Mouse (Mus musculus): ENCODE measurements around the gene Mrps14. TPM values are rescaled to one million over a fixed set of nuclear protein-coding genes. Genes with fewer than 3 reads are reported as not detected.

Mrps14 gene
- polyA plus RNA-seq, 1 experiment = 72.2 TPM

DNA sequence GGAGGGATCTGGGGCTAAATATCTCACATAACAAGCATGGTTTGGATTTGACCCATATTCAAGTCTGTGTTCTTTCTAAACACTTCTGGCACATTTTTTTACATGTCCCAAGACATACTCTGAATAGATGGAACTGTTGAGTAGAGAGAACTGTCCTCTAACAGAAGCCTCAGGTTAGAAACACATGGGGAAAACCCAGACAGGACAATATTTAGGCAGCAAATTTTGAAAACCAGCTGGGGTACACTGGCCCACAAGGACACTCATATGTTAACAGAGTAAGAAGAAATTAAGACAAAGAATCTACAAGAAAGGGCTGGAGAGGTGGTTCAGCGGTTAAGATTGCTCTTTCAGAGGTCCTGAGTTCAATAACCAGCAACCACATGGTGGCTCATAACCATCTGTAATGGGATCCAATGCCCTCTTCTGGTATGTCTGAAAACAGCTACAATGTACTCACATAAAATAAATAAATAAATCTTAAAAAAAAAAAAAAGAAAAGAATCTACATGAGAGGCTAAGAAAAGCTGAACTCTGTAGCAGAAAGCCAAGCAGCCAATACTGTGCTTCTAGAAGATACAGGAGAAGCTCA, 43.9 kb downstream of the Mrps14 start:
- H3K4me2 ChIP-seq (ENCODE audit: low read depth) = no peak overlapping the region
- TF ChIP-seq E2F4 (IDR thresholded peaks at IDR 0.05; ENCODE audit: insufficient read depth) = no peak
- TF ChIP-seq USF1 (IDR thresholded peaks at IDR 0.05; ENCODE audit: low read depth) = no peak
- TF ChIP-seq SRF (IDR thresholded peaks at IDR 0.05; ENCODE audit: control insufficient read depth, insufficient read length, low read depth) = no peak
- no peak for TF ChIP-seq MYOG (IDR thresholded peaks at IDR 0.05; ENCODE audit: control insufficient read depth in 1 of 3, insufficient read depth in 1 of 3, insufficient read length in 2 of 3, low read depth in 2 of 3)
- no peak overlapping the region for H3ac ChIP-seq (ENCODE audit: control insufficient read depth, insufficient read length)
- H3K27me3 ChIP-seq (ENCODE audit: control insufficient read depth, insufficient read depth, insufficient read length) = no peaks in the 10 kb centered on the region
- no peaks in the 10 kb centered on the region for H3K36me3 ChIP-seq (ENCODE audit: control insufficient read depth, insufficient read depth)
- H3K79me2 ChIP-seq (ENCODE audit: control insufficient read depth, insufficient read depth) = no peaks in the 10 kb centered on the region
- H3K4me3 ChIP-seq = no peak overlapping the region

DNA sequence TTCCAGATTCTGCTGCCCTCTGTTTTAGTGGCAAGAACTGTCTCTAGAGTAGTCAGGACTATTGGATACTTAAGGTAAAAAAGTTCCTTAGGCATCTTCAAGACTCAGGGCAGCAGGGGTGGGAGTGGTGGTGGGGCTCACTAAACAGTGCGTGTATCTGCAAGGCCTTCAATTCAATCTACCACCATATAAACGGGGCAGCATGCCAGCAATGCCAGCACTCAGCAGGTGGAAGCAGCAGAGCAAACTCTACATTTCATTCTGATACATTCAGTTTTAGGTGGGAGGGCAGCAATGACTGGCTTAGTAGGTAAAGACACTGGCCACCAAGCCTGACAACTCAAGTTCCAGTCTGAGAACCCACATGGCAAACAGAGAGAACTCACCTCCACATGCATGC, 45.1 kb downstream of the Mrps14 start:
- Histone ChIP-seq H3K4me3 (no peak overlapping the region), H3K27me3 (ENCODE audit: control insufficient read depth, insufficient read depth, insufficient read length) (no peaks in the 10 kb centered on the region), H3ac (ENCODE audit: control insufficient read depth, insufficient read length) (no peak overlapping the region), H3K4me2 (ENCODE audit: low read depth) (no peak overlapping the region), H3K36me3 (ENCODE audit: control insufficient read depth, insufficient read depth) (no peaks in the 10 kb centered on the region), H3K79me2 (ENCODE audit: control insufficient read depth, insufficient read depth) (no peaks in the 10 kb centered on the region)
- no peak for TF ChIP-seq CEBPB (IDR thresholded peaks at IDR 0.05; ENCODE audit: insufficient read depth, poor library complexity, severe bottlenecking)
- TF ChIP-seq REST (IDR thresholded peaks at IDR 0.05; ENCODE audit: insufficient read depth, insufficient read length) = no peak
- no peak for TF ChIP-seq POLR2A (IDR thresholded peaks at IDR 0.05; ENCODE audit: insufficient read length, low read depth)
- TF ChIP-seq MYOG (IDR thresholded peaks at IDR 0.05; ENCODE audit: control insufficient read depth in 1 of 3, insufficient read depth in 1 of 3, insufficient read length in 2 of 3, low read depth in 2 of 3) = no peak
- no peak for TF ChIP-seq POLR2AphosphoS2 (IDR thresholded peaks at IDR 0.05; ENCODE audit: insufficient read length, low read depth)
- no peak for TF ChIP-seq TCF12 (IDR thresholded peaks at IDR 0.05; ENCODE audit: insufficient read depth, poor library complexity, severe bottlenecking)
- TF ChIP-seq TCF3 (IDR thresholded peaks at IDR 0.05; ENCODE audit: insufficient read length, low read depth) = no peak
- TF ChIP-seq USF1 (IDR thresholded peaks at IDR 0.05; ENCODE audit: low read depth) = no peak
- TF ChIP-seq MAX (IDR thresholded peaks at IDR 0.05; ENCODE audit: low read depth) = no peak

DNA sequence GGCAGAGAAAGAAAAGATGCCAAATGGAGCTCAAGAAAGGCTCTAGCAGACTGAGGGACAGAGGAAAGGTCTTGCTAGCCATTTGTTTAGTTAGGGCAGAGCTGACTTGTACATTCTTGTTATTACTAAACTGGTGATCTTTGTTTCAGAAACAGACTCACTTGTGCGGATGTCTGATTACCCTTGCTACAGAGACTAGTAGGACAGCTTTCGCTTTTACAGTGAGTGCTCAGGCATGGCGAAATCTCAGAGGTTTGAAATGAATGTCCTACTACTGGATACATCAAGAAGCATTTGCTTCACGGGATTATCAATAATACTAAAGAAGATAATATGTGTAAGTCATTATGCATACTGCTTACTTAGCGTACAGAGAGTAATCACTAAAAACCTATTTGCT, 49.7 kb downstream of the Mrps14 start:
- no peaks in the 10 kb centered on the region for H3K79me2 ChIP-seq (ENCODE audit: control insufficient read depth, insufficient read depth)
- H3K36me3 ChIP-seq (ENCODE audit: control insufficient read depth, insufficient read depth) = no peaks in the 10 kb centered on the region
- H3ac ChIP-seq (ENCODE audit: control insufficient read depth, insufficient read length) = no peak overlapping the region
- no peak for TF ChIP-seq POLR2A (IDR thresholded peaks at IDR 0.05; ENCODE audit: insufficient read length, low read depth)
- TF ChIP-seq CEBPB (IDR thresholded peaks at IDR 0.05; ENCODE audit: insufficient read depth, poor library complexity, severe bottlenecking) = no peak
- TF ChIP-seq USF1 (IDR thresholded peaks at IDR 0.05; ENCODE audit: low read depth) = no peak
- no peak for TF ChIP-seq E2F4 (IDR thresholded peaks at IDR 0.05; ENCODE audit: insufficient read depth)
- H3K4me2 ChIP-seq (ENCODE audit: low read depth) = no peak overlapping the region
- no peaks in the 10 kb centered on the region for H3K27me3 ChIP-seq (ENCODE audit: control insufficient read depth, insufficient read depth, insufficient read length)
- H3K4me3 ChIP-seq = no peak overlapping the region

DNA sequence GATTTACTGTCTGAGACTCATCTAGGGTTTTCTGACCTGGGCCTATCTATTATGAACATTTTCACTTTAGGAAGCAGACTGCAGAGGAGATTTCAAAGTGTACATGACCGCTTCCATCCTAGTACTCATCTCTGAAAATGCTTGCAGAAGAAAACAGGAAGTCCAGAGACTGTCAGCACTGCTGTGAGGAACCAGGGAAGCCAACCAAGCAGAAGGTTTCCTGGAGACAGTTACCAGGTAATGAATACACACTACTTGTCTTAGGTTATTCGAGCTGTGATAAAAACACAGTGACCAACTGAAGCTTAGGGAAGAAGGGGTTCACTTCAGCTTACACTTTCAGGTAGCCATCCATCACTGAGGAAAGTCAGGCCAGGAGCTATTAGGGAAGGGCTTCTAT, 50.9 kb downstream of the Mrps14 start:
- Histone ChIP-seq H3K36me3 (ENCODE audit: control insufficient read depth, insufficient read depth) (no peaks in the 10 kb centered on the region), H3K4me3 (no peak overlapping the region), H3ac (ENCODE audit: control insufficient read depth, insufficient read length) (no peak overlapping the region), H3K4me2 (ENCODE audit: low read depth) (no peak overlapping the region), H3K79me2 (ENCODE audit: control insufficient read depth, insufficient read depth) (no peaks in the 10 kb centered on the region), H3K27me3 (ENCODE audit: control insufficient read depth, insufficient read depth, insufficient read length) (no peaks in the 10 kb centered on the region)
- TF ChIP-seq POLR2A (IDR thresholded peaks at IDR 0.05; ENCODE audit: insufficient read length, low read depth) (no peak), TCF12 (IDR thresholded peaks at IDR 0.05; ENCODE audit: insufficient read depth, poor library complexity, severe bottlenecking) (no peak), POLR2AphosphoS2 (IDR thresholded peaks at IDR 0.05; ENCODE audit: insufficient read length, low read depth) (no peak), E2F4 (IDR thresholded peaks at IDR 0.05; ENCODE audit: insufficient read depth) (no peak), TCF3 (IDR thresholded peaks at IDR 0.05; ENCODE audit: insufficient read length, low read depth) (no peak), MYOD1 (IDR thresholded peaks at IDR 0.05; ENCODE audit: control insufficient read depth in 1 of 3, insufficient read length in 2 of 3, low read depth in 2 of 3) (no peak), SRF (IDR thresholded peaks at IDR 0.05; ENCODE audit: control insufficient read depth, insufficient read length, low read depth) (no peak), USF1 (IDR thresholded peaks at IDR 0.05; ENCODE audit: low read depth) (no peak), CEBPB (IDR thresholded peaks at IDR 0.05; ENCODE audit: insufficient read depth, poor library complexity, severe bottlenecking) (no peak), REST (IDR thresholded peaks at IDR 0.05; ENCODE audit: insufficient read depth, insufficient read length) (no peak), MAX (IDR thresholded peaks at IDR 0.05; ENCODE audit: low read depth) (no peak), MYOG (IDR thresholded peaks at IDR 0.05; ENCODE audit: control insufficient read depth in 1 of 3, insufficient read depth in 1 of 3, insufficient read length in 2 of 3, low read depth in 2 of 3) (no peak)

GRCm38 (mm10) chr1:160246844-160247243, 51.8 kb downstream of the Mrps14 start:
- Histone ChIP-seq H3ac (ENCODE audit: control insufficient read depth, insufficient read length) (no peak overlapping the region), H3K4me3 (no peak overlapping the region), H3K36me3 (ENCODE audit: control insufficient read depth, insufficient read depth) (no peaks in the 10 kb centered on the region), H3K27me3 (ENCODE audit: control insufficient read depth, insufficient read depth, insufficient read length) (no peaks in the 10 kb centered on the region), H3K4me2 (ENCODE audit: low read depth) (no peak overlapping the region), H3K79me2 (ENCODE audit: control insufficient read depth, insufficient read depth) (no peaks in the 10 kb centered on the region)
- no peak for TF ChIP-seq CEBPB (IDR thresholded peaks at IDR 0.05; ENCODE audit: insufficient read depth, poor library complexity, severe bottlenecking)
- TF ChIP-seq MYOD1 (IDR thresholded peaks at IDR 0.05; ENCODE audit: control insufficient read depth in 1 of 3, insufficient read length in 2 of 3, low read depth in 2 of 3) = no peak
- no peak for TF ChIP-seq REST (IDR thresholded peaks at IDR 0.05; ENCODE audit: insufficient read depth, insufficient read length)
- TF ChIP-seq POLR2AphosphoS2 (IDR thresholded peaks at IDR 0.05; ENCODE audit: insufficient read length, low read depth) = no peak
